Mouse (Mus musculus): ENCODE measurements around the gene Socs3.

Gene Socs3

DNA sequence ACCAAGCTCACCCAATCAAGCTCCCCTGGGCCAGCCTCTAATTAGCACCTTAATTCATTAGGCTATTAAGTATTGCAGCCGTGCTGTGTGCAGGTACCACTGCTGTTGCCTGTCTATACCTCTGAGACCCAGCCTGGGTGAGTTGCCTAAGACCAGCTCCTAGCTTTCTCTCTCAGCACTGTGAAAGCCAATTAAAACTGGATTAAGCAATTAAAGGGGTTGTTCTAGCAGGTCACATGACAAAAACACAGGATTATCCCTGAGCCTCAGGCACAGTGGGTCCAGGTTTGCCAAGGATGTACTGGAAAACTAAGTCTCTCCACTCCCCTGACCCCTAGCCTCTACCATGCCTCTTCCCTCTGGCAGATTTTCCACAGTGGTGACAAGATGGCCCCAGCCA lies 44.3 kb downstream of the Socs3 start:
- no peak for DNase-seq (ENCODE audit: low spot score in 2 of 2)

DNA sequence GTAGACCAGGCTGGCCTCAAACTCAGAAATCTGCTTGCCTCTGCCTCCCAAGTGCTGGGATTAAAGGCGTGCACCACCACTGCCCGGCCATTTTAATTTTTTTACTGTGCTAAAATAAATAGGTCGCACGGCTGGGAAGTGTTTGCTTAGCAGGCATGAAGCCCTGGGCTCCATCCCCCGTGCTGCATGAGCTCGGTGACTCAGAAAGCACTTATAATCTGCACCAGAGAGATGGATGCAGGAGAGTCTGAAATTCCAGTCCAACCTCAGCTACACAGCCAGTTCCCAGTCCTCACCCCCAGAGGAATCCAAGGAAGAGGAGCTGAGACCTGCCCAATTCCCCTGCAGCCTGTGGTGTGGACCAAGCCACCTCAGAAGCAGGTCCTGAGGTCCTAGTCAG lies 45.4 kb downstream of the Socs3 start:
- DNase-seq (ENCODE audit: low spot score in 2 of 2): no peak

DNA sequence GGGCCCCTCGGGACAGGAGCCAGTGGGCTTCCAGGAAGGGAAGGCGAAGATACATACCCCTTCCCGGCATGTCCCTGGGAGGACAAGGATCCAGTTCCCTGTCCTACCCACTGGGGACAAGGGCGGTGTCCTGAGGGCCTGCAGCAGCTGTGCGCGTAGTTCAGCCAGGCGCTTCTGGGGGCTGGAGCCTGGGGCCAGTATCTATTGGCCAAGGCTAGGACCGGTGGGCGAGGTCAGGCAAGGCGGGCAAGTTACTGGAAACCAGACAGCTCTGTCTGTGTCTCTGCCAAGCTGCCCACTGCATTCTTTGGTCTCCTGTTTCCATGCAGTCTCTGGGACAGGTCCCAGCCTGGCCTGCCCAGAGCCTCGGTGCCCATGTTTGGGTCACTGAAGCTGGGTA lies 46.6 kb downstream of the Socs3 start:
- no peak for DNase-seq (ENCODE audit: low spot score in 2 of 2)

DNA sequence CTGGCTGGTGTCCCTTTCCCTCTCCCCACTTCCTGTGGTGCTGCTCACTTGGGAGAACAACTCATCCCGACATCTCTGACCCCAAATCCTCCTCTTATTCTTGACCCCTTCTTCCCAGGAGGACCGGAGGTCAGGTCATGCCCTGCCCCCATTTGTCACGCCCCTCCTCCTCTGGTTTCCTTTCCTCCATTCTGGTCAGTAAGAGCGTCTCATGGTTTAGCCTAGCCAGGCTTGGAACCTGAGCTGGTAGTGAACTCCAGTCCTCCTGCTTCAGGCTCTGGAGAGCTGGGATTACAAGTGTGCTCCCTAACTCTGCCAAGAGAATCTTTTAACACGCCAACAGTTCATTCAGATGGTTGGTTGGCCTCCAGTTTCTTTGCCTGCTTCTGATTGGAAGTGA lies 50.6 kb downstream of the Socs3 start:
- no peak for DNase-seq (ENCODE audit: low spot score in 2 of 2)

DNA sequence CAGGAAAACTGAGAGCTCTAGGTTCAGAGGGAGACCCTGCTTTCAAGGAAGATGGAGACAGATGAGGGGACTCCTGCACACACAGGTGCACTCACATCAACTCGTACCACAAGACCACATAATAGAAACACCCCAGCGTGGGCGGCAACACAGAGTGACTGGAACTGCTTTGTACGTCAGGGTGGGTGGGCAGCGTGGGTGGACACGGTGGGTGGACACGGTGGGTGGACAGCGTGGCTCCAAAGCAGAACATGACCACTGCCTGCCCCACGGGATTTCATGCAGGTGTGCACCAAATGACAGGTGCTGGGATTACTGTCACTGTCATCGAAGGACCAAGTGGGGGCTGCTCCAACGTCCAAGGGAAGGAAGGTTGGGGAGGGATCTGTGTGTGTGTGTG lies 51.3 kb downstream of the Socs3 start:
- DNase-seq (ENCODE audit: low spot score in 2 of 2): no peak
